Mouse (Mus musculus) MEL (cell line): ENCODE data around the gene Pde1b. TPM values are rescaled to one million over a fixed set of nuclear protein-coding genes. Genes with fewer than 3 reads are reported as not detected.

Source experiments
- DNase-seq: peaks from one replicate; pipeline ENCODE4 v3.0.0; 2011; ENCODE audit warnings: low read depth, low spot score
- H3K27ac ChIP-seq: 2 replicates; pipeline ENCODE4 v1.5.1; 2012; ENCODE audit warnings: low read depth, mild to moderate bottlenecking, control low read depth, low read length, moderate library complexity; ENCODE audit not compliant: control insufficient read depth
- H3K27me3 ChIP-seq, 2 experiments: fragments of 150-350 bp in 1 of 2; sonication (generic) in 1 of 2; 2 replicates each; pipeline ENCODE4 v1.6.1; 2012; ENCODE audit warnings: low read length in 2 of 2, mild to moderate bottlenecking in 2 of 2, improper control_type of control experiment in 1 of 2, moderate library complexity in 1 of 2; ENCODE audit not compliant: insufficient read depth in 2 of 2, control insufficient read depth in 1 of 2
- H3K36me3 ChIP-seq, 2 experiments: 2 replicates each; pipeline ENCODE4 v1.6.1; 2012 to 2014; ENCODE audit warnings: low read length in 2 of 2, improper control_type of control experiment in 1 of 2, inconsistent platforms in 1 of 2, mild to moderate bottlenecking in 1 of 2; ENCODE audit not compliant: insufficient read depth in 2 of 2, control insufficient read depth in 1 of 2
- H3K4me1 ChIP-seq, 2 experiments: fragments of 150-350 bp in 1 of 2; sonication (generic) in 1 of 2; 2 replicates each; pipeline ENCODE4 v1.6.1; 2012; ENCODE audit warnings: low read length in 2 of 2, improper control_type of control experiment in 1 of 2, mild to moderate bottlenecking in 1 of 2; ENCODE audit not compliant: insufficient read depth in 2 of 2, control insufficient read depth in 1 of 2
- H3K4me3 ChIP-seq, 2 experiments: fragments of 150-350 bp in 1 of 2; sonication (generic) in 1 of 2; 2 replicates each; pipeline ENCODE4 v1.5.1; 2012; ENCODE audit warnings: low read depth in 2 of 2, low read length in 2 of 2, mild to moderate bottlenecking in 2 of 2, moderate library complexity in 2 of 2, control low read depth in 1 of 2, improper control_type of control experiment in 1 of 2; ENCODE audit not compliant: control insufficient read depth in 1 of 2, insufficient read depth in 1 of 2
- H3K79me2 ChIP-seq: 2 replicates; pipeline ENCODE4 v1.6.1; 2012; ENCODE audit warnings: mild to moderate bottlenecking, low read length, moderate library complexity; ENCODE audit not compliant: control insufficient read depth, poor library complexity, insufficient read depth
- H3K9ac ChIP-seq: 2 replicates; pipeline ENCODE4 v1.6.1; 2012; ENCODE audit warnings: low read depth, mild to moderate bottlenecking, control low read depth, low read length, moderate library complexity; ENCODE audit not compliant: control insufficient read depth, poor library complexity, severe bottlenecking
- H3K9me3 ChIP-seq: fragments of 150-350 bp; sonication (generic); replicated peaks from 2 replicates; pipeline ENCODE4 v1.6.1; 2012; ENCODE audit warnings: mild to moderate bottlenecking, low read length, improper control_type of control experiment, moderate library complexity; ENCODE audit not compliant: insufficient read depth
- CHD1 ChIP-seq: IDR thresholded peaks from 2 replicates; pipeline ENCODE4 v1.6.1; 2012; ENCODE audit warnings: low read depth, mild to moderate bottlenecking, inconsistent platforms, low read length, improper control_type of control experiment
- CTCF ChIP-seq, 3 experiments: IDR thresholded peaks in 2 of 3; conservative IDR thresholded peaks in 1 of 3; 2 replicates each; pipeline ENCODE4 v1.5.1; 2011 to 2012; ENCODE audit warnings: low read length in 3 of 3, low read depth in 2 of 3, mild to moderate bottlenecking in 2 of 3, improper control_type of control experiment in 1 of 3, inconsistent platforms in 1 of 3, mixed read lengths in 1 of 3, moderate library complexity in 1 of 3; ENCODE audit not compliant: control insufficient read depth in 1 of 3, insufficient read depth in 1 of 3, poor library complexity in 1 of 3, severe bottlenecking in 1 of 3
- E2F4 ChIP-seq: IDR thresholded peaks from 2 replicates; pipeline ENCODE4 v1.6.1; 2011; ENCODE audit warnings: low read depth, low read length, improper control_type of control experiment, borderline replicate concordance
- EP300 ChIP-seq, 2 experiments: IDR thresholded peaks; 2 replicates each; pipeline ENCODE4 v1.6.1; 2011; ENCODE audit warnings: improper control_type of control experiment in 2 of 2, low read length in 2 of 2, low read depth in 1 of 2, mild to moderate bottlenecking in 1 of 2
- GABPA ChIP-seq: IDR thresholded peaks from 2 replicates; pipeline ENCODE4 v1.6.1; 2012; ENCODE audit warnings: low read depth, mild to moderate bottlenecking, inconsistent platforms, low read length, improper control_type of control experiment, moderate library complexity
- GATA1 ChIP-seq: IDR thresholded peaks from 2 replicates; pipeline ENCODE4 v1.6.1; 2011; ENCODE audit warnings: low read depth, low read length, improper control_type of control experiment
- MAFK ChIP-seq: IDR thresholded peaks from 2 replicates; pipeline ENCODE4 v1.6.1; 2011; ENCODE audit warnings: low read depth, mild to moderate bottlenecking, low read length, improper control_type of control experiment, borderline replicate concordance
- MAX ChIP-seq: IDR thresholded peaks from 2 replicates; pipeline ENCODE4 v1.6.1; 2011; ENCODE audit warnings: low read length, improper control_type of control experiment
- MXI1 ChIP-seq: IDR thresholded peaks from 2 replicates; pipeline ENCODE4 v1.6.1; 2011; ENCODE audit warnings: mild to moderate bottlenecking, low read depth, low read length, improper control_type of control experiment
- MYC ChIP-seq: IDR thresholded peaks from 2 replicates; pipeline ENCODE4 v1.6.1; 2011; ENCODE audit warnings: low read depth, mild to moderate bottlenecking, low read length, improper control_type of control experiment, moderate library complexity
- NELFE ChIP-seq: IDR thresholded peaks from 2 replicates; pipeline ENCODE4 v1.6.1; 2011; ENCODE audit warnings: low read depth, low read length, improper control_type of control experiment
- NRF1 ChIP-seq: IDR thresholded peaks from 2 replicates; pipeline ENCODE4 v1.6.1; 2014; ENCODE audit warnings: low read depth, mild to moderate bottlenecking, inconsistent platforms, low read length, improper control_type of control experiment, moderate library complexity; ENCODE audit not compliant: poor library complexity, insufficient read depth, severe bottlenecking
- POLR2A ChIP-seq, 2 experiments: IDR thresholded peaks; 2 replicates each; pipeline ENCODE4 v1.6.1; 2011 to 2012; ENCODE audit warnings: low read length in 2 of 2, mild to moderate bottlenecking in 2 of 2, control low read depth in 1 of 2, improper control_type of control experiment in 1 of 2, low read depth in 1 of 2, moderate library complexity in 1 of 2; ENCODE audit not compliant: control insufficient read depth in 1 of 2, insufficient read depth in 1 of 2, poor library complexity in 1 of 2
- POLR2AphosphoS2 ChIP-seq: IDR thresholded peaks from 2 replicates; pipeline ENCODE4 v1.6.1; 2011; ENCODE audit warnings: low read length, improper control_type of control experiment
- RAD21 ChIP-seq: IDR thresholded peaks from 2 replicates; pipeline ENCODE4 v1.6.1; 2011; ENCODE audit warnings: mild to moderate bottlenecking, low read depth, low read length, improper control_type of control experiment
- RCOR1 ChIP-seq: IDR thresholded peaks from 2 replicates; pipeline ENCODE4 v1.6.1; 2012; ENCODE audit warnings: low read depth, mild to moderate bottlenecking, inconsistent platforms, low read length, improper control_type of control experiment
- SMC3 ChIP-seq: IDR thresholded peaks from 2 replicates; pipeline ENCODE4 v1.6.1; 2011; ENCODE audit warnings: low read depth, low read length, improper control_type of control experiment
- TAL1 ChIP-seq: IDR thresholded peaks from 2 replicates; pipeline ENCODE4 v1.6.1; 2012; ENCODE audit warnings: mild to moderate bottlenecking, inconsistent platforms, low read length, moderate library complexity, mixed read lengths
- TBP ChIP-seq: IDR thresholded peaks from 2 replicates; pipeline ENCODE4 v1.8.0; 2011; ENCODE audit warnings: low read depth, low read length, improper control_type of control experiment
- TCF12 ChIP-seq: IDR thresholded peaks from 2 replicates; pipeline ENCODE4 v1.6.1; 2014; ENCODE audit warnings: low read depth, mild to moderate bottlenecking, inconsistent platforms, low read length, improper control_type of control experiment, moderate library complexity
- USF1 ChIP-seq: IDR thresholded peaks from 2 replicates; pipeline ENCODE4 v1.6.1; 2014; ENCODE audit warnings: low read depth, mild to moderate bottlenecking, inconsistent platforms, low read length, improper control_type of control experiment, moderate library complexity
- ZC3H11A ChIP-seq: IDR thresholded peaks from 2 replicates; pipeline ENCODE4 v1.6.1; 2012; ENCODE audit warnings: low read depth, mild to moderate bottlenecking, inconsistent platforms, low read length, improper control_type of control experiment
- ZKSCAN1 ChIP-seq: IDR thresholded peaks from 2 replicates; pipeline ENCODE4 v1.6.1; 2012; ENCODE audit warnings: low read depth, mild to moderate bottlenecking, inconsistent platforms, low read length, improper control_type of control experiment, moderate library complexity
- ZMIZ1 ChIP-seq: IDR thresholded peaks from 2 replicates; pipeline ENCODE4 v1.6.1; 2012; ENCODE audit warnings: low read depth, mild to moderate bottlenecking, inconsistent platforms, low read length, improper control_type of control experiment, moderate library complexity
- polyA plus RNA-seq, 2 experiments: library from polyadenylated mRNA; stranded (reverse) in 1 of 2; unstranded in 1 of 2; fragments of >175 nt in 1 of 2; fragments of >200 nt in 1 of 2; gene quantifications; 2 replicates each; pipeline versions ENCODE4 v1.2.1 to v1.2.4; 2012; ENCODE audit warnings: low replicate concordance in 2 of 2, low read depth in 1 of 2; ENCODE audit not compliant: insufficient read length in 2 of 2, insufficient read depth in 1 of 2, missing spikeins in 1 of 2
- total RNA-seq: library from RNA; depleted of rRNA; stranded (reverse); fragments of 300-350 nt; gene quantifications from 2 replicates; pipeline ENCODE4 v1.2.3, GENCODE M21; 2012

The Pde1b gene
- total and polyA plus RNA-seq, 3 experiments = 2.4 to 4.5 TPM; not detected in 1

- H3K36me3 ChIP-seq = no peaks in the 10 kb centered on the region
- H3K4me1 ChIP-seq = no peaks in the 10 kb centered on the region
- H3K79me2 ChIP-seq = no peaks in the 10 kb centered on the region
- no peak for TF ChIP-seq ZKSCAN1
- no peaks in the 10 kb centered on the region for H3K9me3 ChIP-seq
- no peaks in the 10 kb centered on the region for H3K27me3 ChIP-seq
- H3K9ac ChIP-seq = no peak overlapping the region
- no peak for DNase-seq
- H3K4me3 ChIP-seq = no peak overlapping the region
- no peak overlapping the region for H3K27ac ChIP-seq
Observed at GRCm38 (mm10) chr15:103539259-103539658, 36.4 kb downstream of the Pde1b start.

DNA sequence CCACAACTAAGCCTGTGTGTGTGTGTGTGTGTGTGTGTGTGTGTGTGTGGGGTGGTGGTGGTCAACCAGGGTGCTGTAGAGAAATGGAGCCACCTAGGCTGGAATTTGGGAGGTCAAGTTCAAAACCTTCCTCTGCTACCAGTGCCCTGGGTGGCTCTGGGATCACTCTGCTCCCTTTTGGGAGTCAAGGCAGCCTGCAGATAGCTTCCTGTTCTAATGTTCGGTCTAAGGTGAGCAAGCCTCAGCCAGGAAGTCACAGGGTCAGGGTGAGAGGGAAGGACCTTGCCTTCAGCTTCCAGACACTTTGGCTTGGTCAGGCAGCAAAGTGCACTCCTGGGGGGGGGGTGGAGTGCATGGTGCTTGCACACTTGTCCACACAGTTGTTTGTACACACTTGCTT, 37.8 kb downstream of the Pde1b start:
- no peak overlapping the region for H3K9ac ChIP-seq
- H3K9me3 ChIP-seq = no peaks in the 10 kb centered on the region
- TF ChIP-seq ZC3H11A (no peak), MXI1 (no peak), POLR2A (IDR thresholded peaks at IDR 0.05; ENCODE audit: control insufficient read depth in 1 of 2, insufficient read depth in 1 of 2, low read depth in 1 of 2, low read length in 2 of 2, poor library complexity in 1 of 2) (no peak), NRF1 (no peak), TCF12 (no peak), TAL1 (no peak), EP300 (IDR thresholded peaks at IDR 0.05; ENCODE audit: low read depth in 1 of 2, low read length in 2 of 2) (no peak), RCOR1 (no peak), ZMIZ1 (no peak), MYC (no peak), ZKSCAN1 (no peak), RAD21 (no peak), E2F4 (no peak), CTCF (IDR thresholded peaks at IDR 0.05 in 2 of 3, conservative IDR thresholded peaks at IDR 0.05 in 1 of 3; ENCODE audit: control insufficient read depth in 1 of 3, insufficient read depth in 1 of 3, low read depth in 2 of 3, low read length in 3 of 3, poor library complexity in 1 of 3, severe bottlenecking in 1 of 3) (no peak)
- TF ChIP-seq, all 39 proteins: peak for 0
- Histone ChIP-seq H3K27ac (no peak overlapping the region), H3K79me2 (no peaks in the 10 kb centered on the region), H3K4me1 (no peaks in the 10 kb centered on the region), H3K4me3 (no peak overlapping the region), H3K36me3 (no peaks in the 10 kb centered on the region), H3K27me3 (no peaks in the 10 kb centered on the region)
- DNase-seq = no peak

DNA sequence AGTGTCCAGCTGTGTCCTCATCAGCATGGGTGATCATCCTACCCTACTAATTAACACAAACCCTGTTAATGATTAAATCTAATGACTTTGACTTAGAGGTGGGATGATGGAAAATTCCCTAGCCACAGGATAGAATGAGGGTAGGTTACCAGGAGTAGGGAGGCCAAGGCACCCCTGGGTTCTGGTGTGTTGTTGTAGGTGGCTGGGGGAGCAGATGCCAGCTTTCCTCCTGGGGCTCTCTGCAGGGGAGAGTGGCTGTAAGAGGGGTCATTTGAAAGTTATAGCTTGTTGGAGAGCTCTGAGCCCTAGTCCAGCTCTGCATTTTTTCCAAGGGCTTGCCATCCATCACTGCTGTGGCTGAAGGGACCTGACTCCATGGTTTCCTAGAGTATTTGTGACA, 39.7 kb downstream of the Pde1b start:
- no peaks in the 10 kb centered on the region for H3K79me2 ChIP-seq
- H3K9me3 ChIP-seq = no peaks in the 10 kb centered on the region
- no peaks in the 10 kb centered on the region for H3K4me1 ChIP-seq
- no peak overlapping the region for H3K9ac ChIP-seq
- no peaks in the 10 kb centered on the region for H3K36me3 ChIP-seq
- no peak overlapping the region for H3K4me3 ChIP-seq
- H3K27me3 ChIP-seq = no peaks in the 10 kb centered on the region; a peak in 1 of 4 replicates
- no peak overlapping the region for H3K27ac ChIP-seq
- TF ChIP-seq NELFE = no peak
- no peak for TF ChIP-seq CTCF (IDR thresholded peaks at IDR 0.05 in 2 of 3, conservative IDR thresholded peaks at IDR 0.05 in 1 of 3; ENCODE audit: control insufficient read depth in 1 of 3, insufficient read depth in 1 of 3, low read depth in 2 of 3, low read length in 3 of 3, poor library complexity in 1 of 3, severe bottlenecking in 1 of 3)
- no peak for TF ChIP-seq GABPA
- no peak for TF ChIP-seq MAFK
- no peak for TF ChIP-seq EP300 (IDR thresholded peaks at IDR 0.05; ENCODE audit: low read depth in 1 of 2, low read length in 2 of 2)
- TF ChIP-seq MYC = no peak
- no peak for TF ChIP-seq GATA1
- TF ChIP-seq MXI1 = no peak
- TF ChIP-seq SMC3 = no peak
- no peak for TF ChIP-seq CHD1
- TF ChIP-seq USF1 = no peak
- TF ChIP-seq TBP = no peak
- TF ChIP-seq ZC3H11A = no peak
- TF ChIP-seq RAD21 = no peak
- TF ChIP-seq MAX = no peak
- no peak for TF ChIP-seq RCOR1
- no peak for TF ChIP-seq ZKSCAN1
- TF ChIP-seq POLR2AphosphoS2 = no peak
- DNase-seq = no peak
